Mouse (Mus musculus): ENCODE data around the gene Cers5. TPM values are rescaled to one million over a fixed set of nuclear protein-coding genes. Genes with fewer than 3 reads are reported as not detected.
A peak's percentile ranks its signal among the peaks of the same experiment; 100 is the strongest.
"Not testable (repeated sequence)": the region's sequence is repeated elsewhere in the genome, so short reads cannot be mapped to it uniquely, and the experiment has no call there.

Cers5 gene
- polyA plus RNA-seq, 1 experiment from 2014 or later = 60.8 TPM

DNA sequence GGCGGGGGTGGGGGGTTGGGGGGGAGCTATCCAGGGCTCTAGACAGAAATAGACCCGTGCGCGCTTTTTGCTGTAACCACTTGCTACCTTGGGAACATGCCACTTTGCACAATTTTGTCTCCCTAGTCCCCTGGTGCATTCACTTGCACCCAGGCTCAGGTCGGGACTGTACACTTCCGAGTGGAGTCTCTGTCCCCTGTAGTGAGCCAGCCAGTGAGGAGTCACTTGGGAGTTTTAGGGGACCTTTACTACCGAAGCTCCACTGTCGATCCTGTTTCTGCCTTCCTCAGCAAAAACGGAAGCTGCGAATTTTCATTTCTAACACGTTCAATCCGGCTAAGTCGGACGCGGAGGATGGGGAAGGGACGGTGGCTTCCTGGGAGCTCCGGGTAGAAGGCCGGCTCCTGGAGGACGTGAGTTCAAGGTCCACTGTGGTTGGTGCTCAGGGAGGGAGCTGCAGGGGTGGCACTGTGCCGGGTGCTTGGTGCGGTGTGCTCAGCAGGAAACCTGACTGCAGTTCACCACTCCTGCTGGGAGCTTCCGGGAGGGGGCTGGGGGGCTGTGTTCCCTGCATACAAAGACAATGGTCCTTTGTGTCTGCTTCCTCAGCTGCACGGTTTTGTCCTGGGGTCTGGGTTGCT is 68.5 kb downstream of the Cers5 start:
- Histone ChIP-seq H3K9ac (ENCODE audit: low read length) (peak overlapping the region; percentile 91), H3K9me3 (ENCODE audit: control insufficient read depth, low read length) (no peaks in the 10 kb centered on the region), H3K4me1 (ENCODE audit: control insufficient read depth in 2 of 2, insufficient read depth in 2 of 2, low read length in 2 of 2) (peaks cover 25 to 38% of the 10 kb centered on the region in 2 experiments), H3K27ac (replicated peaks in 1 of 2; ENCODE audit: control insufficient read depth in 1 of 2, insufficient read depth in 1 of 2, low read depth in 2 of 2, low read length in 2 of 2) (peak overlapping the region; percentile 71 to 94), H3K27me3 (ENCODE audit: control insufficient read depth, insufficient read depth, low read length) (no peaks in the 10 kb centered on the region), H3K4me2 (ENCODE audit: low read length) (peak overlapping the region; percentile 73), H3K4me3 (ENCODE audit: control insufficient read depth in 1 of 2, insufficient read depth in 1 of 2, low read depth in 1 of 2, low read length in 2 of 2) (peak overlapping the region; percentile 6 to 13; a peak in 2 of 4 replicates), H3K36me3 (ENCODE audit: control insufficient read depth, insufficient read depth, low read length) (peaks cover 53% of the 10 kb centered on the region)
- 33% methylated on average over 23 of the region's 23 CpGs for WGBS
- ATAC-seq (ENCODE audit: insufficient number of reproducible peaks, insufficient read depth, low FRiP score, low read depth) = no peak

DNA sequence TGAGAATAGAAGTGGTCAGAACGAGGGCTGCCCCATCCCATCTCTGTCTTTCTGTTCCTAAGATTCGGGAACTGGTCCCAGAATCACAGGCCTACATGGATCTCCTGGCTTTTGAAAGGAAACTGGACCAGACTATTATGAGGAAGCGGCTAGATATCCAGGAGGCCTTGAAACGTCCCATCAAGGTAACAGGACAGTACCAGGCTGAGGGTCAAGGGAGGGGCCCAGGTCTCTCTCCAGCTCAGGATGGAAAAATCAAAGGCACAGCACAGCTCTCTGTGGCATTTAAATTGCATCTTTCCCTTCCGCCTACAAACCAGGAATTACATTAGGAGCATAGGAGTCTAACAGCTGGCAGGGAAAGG is 69.0 kb downstream of the Cers5 start:
- Histone ChIP-seq H3K4me1 (ENCODE audit: control insufficient read depth in 2 of 2, insufficient read depth in 2 of 2, low read length in 2 of 2) (peaks cover 26 to 40% of the 10 kb centered on the region in 2 experiments), H3K36me3 (ENCODE audit: control insufficient read depth, insufficient read depth, low read length) (peaks cover 48% of the 10 kb centered on the region)

DNA sequence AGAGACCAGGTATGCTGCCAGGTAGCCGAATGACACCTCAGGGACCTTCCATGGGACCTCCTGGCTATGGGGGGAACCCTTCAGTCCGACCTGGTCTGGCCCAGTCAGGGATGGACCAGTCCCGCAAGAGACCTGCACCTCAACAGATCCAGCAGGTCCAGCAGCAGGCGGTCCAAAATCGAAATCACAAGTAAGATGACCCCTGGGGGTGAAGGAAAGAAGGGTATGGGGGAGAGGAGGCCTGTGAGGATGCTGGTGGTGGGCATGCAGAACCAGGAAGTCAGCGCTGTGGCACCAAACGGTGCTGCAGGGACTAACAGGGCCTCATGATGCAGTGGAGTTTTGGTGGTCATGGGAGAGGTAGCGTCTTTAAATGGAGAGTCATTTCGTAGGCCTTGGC is 69.6 kb downstream of the Cers5 start:
- Histone ChIP-seq H3K4me1 (ENCODE audit: control insufficient read depth in 2 of 2, insufficient read depth in 2 of 2, low read length in 2 of 2) (peaks cover 28 to 42% of the 10 kb centered on the region in 2 experiments), H3K4me2 (ENCODE audit: low read length) (peak overlapping the region; percentile 73), H3K36me3 (ENCODE audit: control insufficient read depth, insufficient read depth, low read length) (peaks cover 42% of the 10 kb centered on the region), H3K27me3 (ENCODE audit: control insufficient read depth, insufficient read depth, low read length) (peaks cover 5% of the 10 kb centered on the region; the same call in 1 of the 2 replicates), H3K9me3 (ENCODE audit: control insufficient read depth, low read length) (no peaks in the 10 kb centered on the region), H3K9ac (ENCODE audit: low read length) (peak overlapping the region; percentile 91), H3K4me3 (ENCODE audit: control insufficient read depth in 1 of 2, insufficient read depth in 1 of 2, low read depth in 1 of 2, low read length in 2 of 2) (peak overlapping the region; percentile 17 to 76; a peak in 3 of 4 replicates), H3K27ac (replicated peaks in 1 of 2; ENCODE audit: control insufficient read depth in 1 of 2, insufficient read depth in 1 of 2, low read depth in 2 of 2, low read length in 2 of 2) (peak overlapping the region; percentile 26 to 94)
- 60% methylated on average over 9 of the region's 9 CpGs for WGBS
- no peak for ATAC-seq (ENCODE audit: insufficient number of reproducible peaks, insufficient read depth, low FRiP score, low read depth)

More for the DNA sequence above, 69.0 kb downstream of the Cers5 start:
- no peak for ATAC-seq (ENCODE audit: insufficient number of reproducible peaks, insufficient read depth, low FRiP score, low read depth)
- Histone ChIP-seq H3K4me2 (ENCODE audit: low read length) (peak overlapping the region; percentile 73), H3K9ac (ENCODE audit: low read length) (peak overlapping the region; percentile 91; the same call in 1 of the 2 replicates), H3K27me3 (ENCODE audit: control insufficient read depth, insufficient read depth, low read length) (peaks cover 2% of the 10 kb centered on the region; the same call in 1 of the 2 replicates), H3K4me3 (ENCODE audit: control insufficient read depth in 1 of 2, insufficient read depth in 1 of 2, low read depth in 1 of 2, low read length in 2 of 2) (no peak overlapping the region), H3K27ac (replicated peaks in 1 of 2; ENCODE audit: control insufficient read depth in 1 of 2, insufficient read depth in 1 of 2, low read depth in 2 of 2, low read length in 2 of 2) (peak overlapping the region; percentile 26 to 94), H3K9me3 (ENCODE audit: control insufficient read depth, low read length) (no peaks in the 10 kb centered on the region)
- 56% methylated on average over 5 of the region's 5 CpGs for WGBS

DNA sequence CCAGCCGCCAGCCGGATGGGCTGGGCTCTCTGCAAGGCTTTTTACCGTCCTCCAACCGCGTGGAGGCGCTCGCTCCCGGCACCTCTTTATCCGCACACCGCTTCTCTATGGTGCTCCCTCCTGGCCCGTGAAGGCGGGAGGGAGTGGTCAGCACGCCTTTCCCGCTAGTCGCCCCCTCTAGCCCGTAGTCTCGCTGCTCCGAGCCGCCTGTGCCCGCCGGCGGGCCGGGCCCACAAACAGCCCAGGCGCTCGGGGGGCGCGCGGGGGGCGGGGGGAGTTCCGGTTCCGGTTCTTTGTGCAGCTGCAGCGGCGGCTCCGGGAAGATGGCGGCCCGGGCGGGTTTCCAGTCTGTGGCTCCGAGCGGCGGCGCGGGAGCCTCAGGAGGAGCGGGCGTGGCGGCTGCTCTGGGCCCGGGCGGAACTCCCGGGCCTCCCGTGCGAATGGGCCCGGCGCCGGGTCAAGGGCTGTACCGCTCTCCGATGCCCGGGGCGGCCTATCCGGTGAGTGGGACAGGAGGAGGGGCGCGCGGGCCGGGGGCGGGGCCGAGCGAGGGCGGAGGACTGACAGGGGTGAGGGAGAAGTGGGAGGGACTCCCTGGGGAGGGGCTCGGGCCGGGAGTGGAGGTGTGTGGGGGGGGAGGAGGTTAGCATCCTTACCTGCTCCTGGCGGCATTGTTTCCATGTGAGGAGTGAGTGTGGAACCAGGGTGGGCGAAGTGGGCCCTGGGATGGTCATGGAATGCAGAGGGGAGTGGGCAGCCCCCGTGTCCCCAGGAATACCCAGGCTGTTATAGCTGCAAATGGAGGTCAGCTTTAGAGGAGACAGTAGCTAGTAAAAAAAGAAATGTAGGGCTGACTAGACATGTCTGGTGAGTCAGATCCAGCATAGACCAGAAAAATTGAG is 70.4 kb downstream of the Cers5 start, which contains the start of gene Smarcd1:
Smarcd1 (plus strand) TSS at position 131 of the 902 bp plus-strand sequence.
- Histone ChIP-seq H3K4me2 (ENCODE audit: low read length) (peak within 1 kb of the TSS; percentile 73), H3K27me3 (ENCODE audit: control insufficient read depth, insufficient read depth, low read length) (peaks cover 5% of the 10 kb centered on the region), H3K4me1 (ENCODE audit: control insufficient read depth in 2 of 2, insufficient read depth in 2 of 2, low read length in 2 of 2) (peaks cover 28 to 42% of the 10 kb centered on the region in 2 experiments), H3K4me3 (ENCODE audit: control insufficient read depth in 1 of 2, insufficient read depth in 1 of 2, low read depth in 1 of 2, low read length in 2 of 2) (peak within 1 kb of the TSS; percentile 76 to 81), H3K9ac (ENCODE audit: low read length) (peak within 1 kb of the TSS; percentile 91), H3K27ac (replicated peaks in 1 of 2; ENCODE audit: control insufficient read depth in 1 of 2, insufficient read depth in 1 of 2, low read depth in 2 of 2, low read length in 2 of 2) (peak within 1 kb of the TSS; percentile 89 to 94), H3K36me3 (ENCODE audit: control insufficient read depth, insufficient read depth, low read length) (peaks cover 33% of the 10 kb centered on the region), H3K9me3 (ENCODE audit: control insufficient read depth, low read length) (no peaks in the 10 kb centered on the region)
- peak; percentile 92 for ATAC-seq (ENCODE audit: insufficient number of reproducible peaks, insufficient read depth, low FRiP score, low read depth)
- WGBS = 1% methylated on average over 70 of the region's 71 CpGs

DNA sequence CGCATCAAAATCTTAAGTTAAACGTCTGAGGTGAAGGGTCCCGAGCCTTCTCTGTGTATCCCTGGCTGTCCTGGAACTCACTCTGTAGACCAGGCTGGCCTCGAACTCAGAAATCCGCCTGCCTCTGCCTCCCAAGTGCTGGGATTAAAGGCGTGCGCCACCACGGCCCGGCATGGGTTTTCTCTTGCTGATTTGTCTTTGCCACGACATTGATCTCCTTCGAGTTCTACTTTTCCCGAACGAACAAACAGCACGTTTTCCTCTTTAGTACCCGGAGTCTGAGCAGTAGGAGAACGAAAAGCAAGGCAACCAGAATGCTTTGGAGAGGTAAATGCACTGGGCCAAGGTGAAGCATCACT is 71.1 kb downstream of the Cers5 start:
- ATAC-seq (ENCODE audit: insufficient number of reproducible peaks, insufficient read depth, low FRiP score, low read depth) = not testable (repeated sequence)
- H3K4me1 ChIP-seq (ENCODE audit: control insufficient read depth in 2 of 2, insufficient read depth in 2 of 2, low read length in 2 of 2) = peaks cover 28 to 42% of the 10 kb centered on the region in 2 experiments
- peak overlapping the region; percentile 91 for H3K9ac ChIP-seq (ENCODE audit: low read length)

DNA sequence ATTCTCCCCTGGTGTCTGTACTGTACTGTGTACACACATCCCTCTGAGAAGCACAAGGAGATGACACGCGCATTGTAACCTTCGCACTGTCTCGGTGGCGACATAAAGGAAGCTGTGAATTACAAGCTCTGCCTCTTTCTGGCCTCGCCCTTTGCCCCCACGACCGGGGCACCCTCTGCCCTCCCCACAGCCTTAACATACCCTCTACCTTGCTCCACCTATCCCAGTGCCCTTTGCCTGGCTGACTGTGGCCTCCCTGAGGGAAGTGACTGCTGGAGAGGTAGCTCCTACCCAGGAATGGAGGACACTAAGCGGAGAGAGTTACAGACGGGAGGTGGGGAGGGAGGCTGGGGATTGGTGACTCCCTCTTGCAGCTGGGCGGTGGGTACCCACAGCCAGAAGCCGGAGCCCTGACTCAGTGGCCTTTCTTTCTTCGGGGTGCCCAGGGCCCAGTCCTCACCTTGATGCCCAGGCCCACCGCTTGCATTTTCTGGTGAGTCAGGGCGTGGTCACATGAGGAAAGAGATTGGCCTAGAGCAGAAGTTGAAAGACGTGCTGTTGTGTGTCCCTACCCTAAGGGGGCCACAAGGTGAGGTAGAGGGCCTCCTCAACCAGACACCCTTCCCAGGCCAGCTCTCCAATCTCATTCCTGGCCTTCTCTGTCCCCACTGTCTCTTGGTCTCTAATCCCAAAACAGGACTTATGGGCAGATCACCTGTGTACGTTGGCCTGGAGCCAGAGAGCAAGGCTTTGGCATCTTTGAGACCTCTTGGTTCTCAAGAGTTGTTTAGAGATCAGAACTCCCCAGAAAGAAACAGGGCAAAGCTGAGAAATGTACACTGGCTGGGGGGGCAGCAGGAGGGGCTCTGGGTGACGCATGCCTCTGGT is 72.2 kb downstream of the Cers5 start:
- no peak overlapping the region for H3K9ac ChIP-seq (ENCODE audit: low read length)
- H3K9me3 ChIP-seq (ENCODE audit: control insufficient read depth, low read length) = no peaks in the 10 kb centered on the region
- H3K4me1 ChIP-seq (ENCODE audit: control insufficient read depth in 2 of 2, insufficient read depth in 2 of 2, low read length in 2 of 2) = peaks cover 25 to 35% of the 10 kb centered on the region in 2 experiments
- no peak overlapping the region for H3K27ac ChIP-seq (replicated peaks in 1 of 2; ENCODE audit: control insufficient read depth in 1 of 2, insufficient read depth in 1 of 2, low read depth in 2 of 2, low read length in 2 of 2)
- peaks cover 9% of the 10 kb centered on the region for H3K27me3 ChIP-seq (ENCODE audit: control insufficient read depth, insufficient read depth, low read length)
- no peak for ATAC-seq (ENCODE audit: insufficient number of reproducible peaks, insufficient read depth, low FRiP score, low read depth)
- 84% methylated on average over 18 of the region's 18 CpGs for WGBS
- H3K4me3 ChIP-seq (ENCODE audit: control insufficient read depth in 1 of 2, insufficient read depth in 1 of 2, low read depth in 1 of 2, low read length in 2 of 2) = no peak overlapping the region
- peaks cover 17% of the 10 kb centered on the region for H3K36me3 ChIP-seq (ENCODE audit: control insufficient read depth, insufficient read depth, low read length)
- H3K4me2 ChIP-seq (ENCODE audit: low read length) = no peak overlapping the region

More for the DNA sequence above, 71.1 kb downstream of the Cers5 start:
- peaks cover 27% of the 10 kb centered on the region for H3K36me3 ChIP-seq (ENCODE audit: control insufficient read depth, insufficient read depth, low read length)
- WGBS = 36% methylated on average over 16 of the region's 16 CpGs
- H3K9me3 ChIP-seq (ENCODE audit: control insufficient read depth, low read length); H3K27me3 ChIP-seq (ENCODE audit: control insufficient read depth, insufficient read depth, low read length): not testable (repeated sequence)
- peak overlapping the region; percentile 40 to 94; a peak in 2 of 4 replicates for H3K27ac ChIP-seq (replicated peaks in 1 of 2; ENCODE audit: control insufficient read depth in 1 of 2, insufficient read depth in 1 of 2, low read depth in 2 of 2, low read length in 2 of 2)
- H3K4me3 ChIP-seq (ENCODE audit: control insufficient read depth in 1 of 2, insufficient read depth in 1 of 2, low read depth in 1 of 2, low read length in 2 of 2) = peak overlapping the region; percentile 76 to 81
- peak overlapping the region; percentile 73 for H3K4me2 ChIP-seq (ENCODE audit: low read length)

DNA sequence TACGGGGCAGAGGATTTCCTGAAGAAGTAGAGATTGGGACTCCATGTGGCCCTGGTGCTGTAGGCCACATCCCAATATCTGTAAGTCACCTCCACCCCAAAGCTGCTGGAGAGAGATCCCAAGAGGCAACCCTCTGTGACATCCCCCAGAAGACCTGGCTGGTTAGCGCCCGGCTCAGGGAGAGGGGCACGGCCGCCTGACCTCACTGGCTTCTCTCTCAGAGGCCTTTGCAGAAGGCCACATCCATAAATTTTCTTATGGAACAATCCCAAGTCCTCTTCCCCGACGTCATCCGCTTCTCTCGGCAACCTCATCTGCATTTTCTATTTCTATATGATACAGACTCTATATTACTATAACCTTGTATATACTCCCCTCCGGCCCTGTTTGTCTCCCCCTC is 73.0 kb downstream of the Cers5 start:
- Histone ChIP-seq H3K4me1 (ENCODE audit: control insufficient read depth in 2 of 2, insufficient read depth in 2 of 2, low read length in 2 of 2) (peaks cover 30 to 36% of the 10 kb centered on the region in 2 experiments), H3K27ac (replicated peaks in 1 of 2; ENCODE audit: control insufficient read depth in 1 of 2, insufficient read depth in 1 of 2, low read depth in 2 of 2, low read length in 2 of 2) (no peak overlapping the region), H3K27me3 (ENCODE audit: control insufficient read depth, insufficient read depth, low read length) (peaks cover 9% of the 10 kb centered on the region), H3K9me3 (ENCODE audit: control insufficient read depth, low read length) (no peaks in the 10 kb centered on the region), H3K4me2 (ENCODE audit: low read length) (no peak overlapping the region), H3K4me3 (ENCODE audit: control insufficient read depth in 1 of 2, insufficient read depth in 1 of 2, low read depth in 1 of 2, low read length in 2 of 2) (no peak overlapping the region), H3K9ac (ENCODE audit: low read length) (no peak overlapping the region), H3K36me3 (ENCODE audit: control insufficient read depth, insufficient read depth, low read length) (peaks cover 15% of the 10 kb centered on the region)
- 84% methylated on average over 10 of the region's 10 CpGs for WGBS
- no peak for ATAC-seq (ENCODE audit: insufficient number of reproducible peaks, insufficient read depth, low FRiP score, low read depth)
